Mouse (Mus musculus) hindbrain, embryonic 12.5 days (tissue): ENCODE results near the gene Ucn. TPM values are rescaled to one million over a fixed set of nuclear protein-coding genes. Genes with fewer than 3 reads are reported as not detected.

Experiments used
- ATAC-seq: fragments of 200-750 bp; cut with Nextera tagmentation; 2 replicates; pipeline ENCODE4 v1.8.0; 2017; ENCODE audit warnings: moderate TSS enrichment; ENCODE audit not compliant: low FRiP score
- H3K27ac ChIP-seq: fragments of 300-500 bp; sonication (generic); 2 replicates; pipeline ENCODE4 v1.5.1; 2016; ENCODE audit warnings: mild to moderate bottlenecking
- H3K27me3 ChIP-seq: fragments of 300-500 bp; sonication (generic); 2 replicates; pipeline ENCODE4 v1.6.1; 2016; ENCODE audit warnings: mild to moderate bottlenecking
- H3K36me3 ChIP-seq: fragments of 300-500 bp; sonication (generic); 2 replicates; pipeline ENCODE4 v1.6.1; 2016; ENCODE audit warnings: mild to moderate bottlenecking
- H3K4me1 ChIP-seq: fragments of 300-500 bp; sonication (generic); 2 replicates; pipeline ENCODE4 v1.6.1; 2016
- H3K4me2 ChIP-seq: fragments of 300-500 bp; sonication (generic); replicated peaks from 2 replicates; pipeline ENCODE4 v1.6.1; 2016; ENCODE audit warnings: mild to moderate bottlenecking
- H3K4me3 ChIP-seq: fragments of 300-500 bp; sonication (generic); 2 replicates; pipeline ENCODE4 v1.5.1; 2016; ENCODE audit warnings: mild to moderate bottlenecking
- H3K9ac ChIP-seq: fragments of 300-500 bp; sonication (generic); 2 replicates; pipeline ENCODE4 v1.6.1; 2016; ENCODE audit warnings: mild to moderate bottlenecking, moderate library complexity
- H3K9me3 ChIP-seq: fragments of 300-500 bp; sonication (generic); replicated peaks from 2 replicates; pipeline ENCODE4 v1.6.1; 2016; ENCODE audit warnings: mild to moderate bottlenecking
- WGBS: fragments of 180-500 bp; shearing (Covaris S2); methylation state at CpG from one replicate; pipeline ENCODE4 v1.1.7; 2016; 5-methylcytosine and 5-hydroxymethylcytosine counted together
- polyA plus RNA-seq: library from polyadenylated mRNA; unstranded; fragments of >200 nt; fragmentation: Nextera tagmentation; extraction: Ambion mirVana; gene quantifications from 2 replicates; pipeline ENCODE4 v1.2.1, GENCODE M21; 2016

The Ucn gene
- polyA plus RNA-seq, 1 experiment from 2014 or later = not detected

- WGBS = 24% methylated on average over 11 of the region's 11 CpGs
- Histone ChIP-seq H3K27ac (no peak overlapping the region), H3K4me3 (peak overlapping the region; percentile 22; the same call in 1 of the 2 replicates), H3K4me2 (peak overlapping the region; percentile 51), H3K27me3 (peaks cover 86% of the 10 kb centered on the region), H3K36me3 (no peaks in the 10 kb centered on the region), H3K9ac (no peak overlapping the region), H3K9me3 (no peaks in the 10 kb centered on the region), H3K4me1 (peaks cover 33% of the 10 kb centered on the region)
- ATAC-seq = no peak
Measured at GRCm38 (mm10) chr5:31095711-31096480, 42.7 kb downstream of the Ucn start.

GRCm38 (mm10) chr5:31094799-31095691 is 43.6 kb downstream of the Ucn start:
- H3K9ac ChIP-seq = no peak overlapping the region
- peak overlapping the region; percentile 22 for H3K4me3 ChIP-seq
- ATAC-seq = 0 out of 2 replicates have a peak, but pooled peaks have one; percentile 11
- no peaks in the 10 kb centered on the region for H3K9me3 ChIP-seq
- H3K4me2 ChIP-seq = peak overlapping the region; percentile 51
- H3K27me3 ChIP-seq = peaks cover 95% of the 10 kb centered on the region
- H3K4me1 ChIP-seq = peaks cover 33% of the 10 kb centered on the region
- no peak overlapping the region for H3K27ac ChIP-seq
- WGBS = under 1% methylated on average over 59 of the region's 59 CpGs
- no peaks in the 10 kb centered on the region for H3K36me3 ChIP-seq

- H3K27ac ChIP-seq = no peak overlapping the region
- ATAC-seq = 0 out of 2 replicates have a peak, but pooled peaks have one; percentile 12
- peak overlapping the region; percentile 22 for H3K4me3 ChIP-seq
- 2% methylated on average over 29 of the region's 29 CpGs for WGBS
- peaks cover 33% of the 10 kb centered on the region for H3K4me1 ChIP-seq
- no peak overlapping the region for H3K9ac ChIP-seq
- H3K27me3 ChIP-seq = peaks cover 98% of the 10 kb centered on the region
- H3K4me2 ChIP-seq = peak overlapping the region; percentile 51
- no peaks in the 10 kb centered on the region for H3K36me3 ChIP-seq
- H3K9me3 ChIP-seq = no peaks in the 10 kb centered on the region
Measured at GRCm38 (mm10) chr5:31094100-31094798, 44.4 kb downstream of the Ucn start.

GRCm38 (mm10) chr5:31093151-31094041 is 45.2 kb downstream of the Ucn start:
- WGBS = under 1% methylated on average over 44 of the region's 54 CpGs
- Histone ChIP-seq H3K9me3 (no peaks in the 10 kb centered on the region), H3K4me2 (peak overlapping the region; percentile 51), H3K27ac (peak overlapping the region; percentile 45), H3K36me3 (no peaks in the 10 kb centered on the region), H3K4me1 (peaks cover 33% of the 10 kb centered on the region), H3K4me3 (peak overlapping the region; percentile 50), H3K27me3 (peaks cover 99% of the 10 kb centered on the region), H3K9ac (peak overlapping the region; percentile 70)
- ATAC-seq = peak; percentile 29

GRCm38 (mm10) chr5:31092231-31092975 is 46.2 kb downstream of the Ucn start:
- H3K4me2 ChIP-seq = peak overlapping the region; percentile 51
- no peaks in the 10 kb centered on the region for H3K9me3 ChIP-seq
- peak overlapping the region; percentile 70 for H3K9ac ChIP-seq
- H3K36me3 ChIP-seq = no peaks in the 10 kb centered on the region
- WGBS = under 1% methylated on average over 48 of the region's 53 CpGs
- peaks cover 33% of the 10 kb centered on the region for H3K4me1 ChIP-seq
- H3K27ac ChIP-seq = peak overlapping the region; percentile 45
- no peak for ATAC-seq
- H3K27me3 ChIP-seq = peaks cover 98% of the 10 kb centered on the region
- H3K4me3 ChIP-seq = peak overlapping the region; percentile 50

Other genes starting within 250 kb of the Ucn start
- 256 and 303 TPM in 2 replicates for gene Ost4, start 231.0 kb downstream of the Ucn start, polyA plus RNA-seq
- 121 and 122 TPM in 2 replicates for gene Emilin1, start 225.4 kb downstream of the Ucn start, polyA plus RNA-seq
- gene Khk, start 217.4 kb downstream of the Ucn start, polyA plus RNA-seq = 5.6 and 7.1 TPM in 2 replicates
- 12.4 and 14.2 TPM in 2 replicates for gene Cgref1, start 193.2 kb downstream of the Ucn start, polyA plus RNA-seq
- gene Preb, start 178.5 kb downstream of the Ucn start, polyA plus RNA-seq = 120 and 127 TPM in 2 replicates
- gene Tcf23, start 170.2 kb downstream of the Ucn start, polyA plus RNA-seq = not detected in 2 replicates
- 119 and 122 TPM in 2 replicates for gene Atraid, start 90.5 kb downstream of the Ucn start, polyA plus RNA-seq
- 13.8 and 14.0 TPM in 2 replicates for gene Slc5a6, start 89.9 kb downstream of the Ucn start, polyA plus RNA-seq
- 32.2 and 32.4 TPM in 2 replicates for gene Cad, start 84.0 kb downstream of the Ucn start, polyA plus RNA-seq
- not detected in 2 replicates for gene Dnajc5g, start 32.5 kb downstream of the Ucn start, polyA plus RNA-seq
- 15.7 and 16.2 TPM in 2 replicates for gene Slc30a3, start 30.6 kb downstream of the Ucn start, polyA plus RNA-seq
- 0.40 and 0.86 TPM in 2 replicates for gene Trim54, start 22.1 kb downstream of the Ucn start, polyA plus RNA-seq
- gene Mpv17, start 15.4 kb upstream of the Ucn start, polyA plus RNA-seq = 50.1 and 54.4 TPM in 2 replicates
- gene Gm29609, start 41.1 kb upstream of the Ucn start, polyA plus RNA-seq = 1.8 and 2.3 TPM in 2 replicates
- gene Gtf3c2, start 41.3 kb upstream of the Ucn start, polyA plus RNA-seq = 86.0 and 89.2 TPM in 2 replicates
- 140 and 145 TPM in 2 replicates for gene Snx17, start 54.4 kb upstream of the Ucn start, polyA plus RNA-seq
- 63.0 and 64.4 TPM in 2 replicates for gene Eif2b4, start 54.6 kb upstream of the Ucn start, polyA plus RNA-seq
- gene Zfp513, start 63.5 kb upstream of the Ucn start, polyA plus RNA-seq = 22.9 and 24.8 TPM in 2 replicates
- 149 TPM in 2 replicates for gene Ppm1g, start 81.9 kb upstream of the Ucn start, polyA plus RNA-seq
- 148 and 151 TPM in 2 replicates for gene Nrbp1, start 102.0 kb upstream of the Ucn start, polyA plus RNA-seq
- gene Gm9970, start 102.4 kb upstream of the Ucn start, polyA plus RNA-seq = 0.57 and 0.94 TPM in 2 replicates
- 6.3 and 9.6 TPM in 2 replicates for gene Krtcap3, start 112.9 kb upstream of the Ucn start, polyA plus RNA-seq
- gene Ift172, start 152.3 kb upstream of the Ucn start, polyA plus RNA-seq = 44.4 and 57.8 TPM in 2 replicates
- 66.9 and 68.2 TPM in 2 replicates for gene Fndc4, start 157.3 kb upstream of the Ucn start, polyA plus RNA-seq
- gene Gckr, start 158.6 kb upstream of the Ucn start, polyA plus RNA-seq = 0.38 TPM in 1 of 2 replicates, not detected in the other